Mouse (Mus musculus) brain, embryonic 14.5 days (tissue): ENCODE results near the gene Rasgef1b. TPM values are rescaled to one million over a fixed set of nuclear protein-coding genes. Genes with fewer than 3 reads are reported as not detected.

Experiments
- DNase-seq: peaks from one replicate; pipeline ENCODE4 v3.0.0-alpha.2; 2011; ENCODE audit warnings: low read depth
- CTCF ChIP-seq: fragments of 200-500 bp; IDR thresholded peaks from 2 replicates; pipeline ENCODE4 v1.5.1; 2012; ENCODE audit warnings: inconsistent platforms, mild to moderate bottlenecking, moderate library complexity, borderline replicate concordance; ENCODE audit not compliant: insufficient read depth, insufficient read length; ENCODE audit errors: extremely low read depth
- POLR2A ChIP-seq: fragments of 200-500 bp; IDR thresholded peaks from 2 replicates; pipeline ENCODE4 v1.6.1; 2012; ENCODE audit warnings: mild to moderate bottlenecking, inconsistent platforms, borderline replicate concordance; ENCODE audit not compliant: poor library complexity, insufficient read depth, insufficient read length, severe bottlenecking; ENCODE audit errors: extremely low read depth
- polyA plus RNA-seq: library from polyadenylated mRNA; depleted of rRNA; stranded (reverse); fragments of >200 nt; gene quantifications from 2 replicates; pipeline ENCODE4 v1.2.3, GENCODE M21; 2012

The Rasgef1b gene
- polyA plus RNA-seq, 1 experiment, result 37.4 TPM

- DNase-seq, result no peak
Observed at GRCm38 (mm10) chr5:99423271-99423670, 305.6 kb downstream of the Rasgef1b start.

GRCm38 (mm10) chr5:99422856-99423255, 306.0 kb downstream of the Rasgef1b start:
- no peak for TF ChIP-seq CTCF
- TF ChIP-seq POLR2A, result no peak
- no peak for DNase-seq

More at GRCm38 (mm10) chr5:99423271-99423670, 305.6 kb downstream of the Rasgef1b start:
- TF ChIP-seq CTCF (no peak), POLR2A (no peak)

- no peak for TF ChIP-seq POLR2A
- no peak for TF ChIP-seq CTCF
- DNase-seq, result no peak
Observed at GRCm38 (mm10) chr5:99422092-99422491, 306.8 kb downstream of the Rasgef1b start.

GRCm38 (mm10) chr5:99419872-99420271, 309.0 kb downstream of the Rasgef1b start:
- TF ChIP-seq POLR2A (no peak), CTCF (no peak)
- DNase-seq, result no peak

GRCm38 (mm10) chr5:99416902-99417301, 312.0 kb downstream of the Rasgef1b start:
- no peak for DNase-seq
- no peak for TF ChIP-seq CTCF
- no peak for TF ChIP-seq POLR2A

GRCm38 (mm10) chr5:99415676-99416075, 313.2 kb downstream of the Rasgef1b start:
- TF ChIP-seq CTCF (no peak), POLR2A (no peak)
- no peak for DNase-seq

- no peak for DNase-seq
- TF ChIP-seq POLR2A (no peak), CTCF (no peak)
Observed at GRCm38 (mm10) chr5:99415049-99415448, 313.8 kb downstream of the Rasgef1b start.

- TF ChIP-seq POLR2A (no peak), CTCF (no peak)
Observed at GRCm38 (mm10) chr5:99414293-99414692, 314.6 kb downstream of the Rasgef1b start.

GRCm38 (mm10) chr5:99413851-99414250, 315.0 kb downstream of the Rasgef1b start:
- no peak for TF ChIP-seq CTCF
- TF ChIP-seq POLR2A, result no peak
- no peak for DNase-seq

More at GRCm38 (mm10) chr5:99414293-99414692, 314.6 kb downstream of the Rasgef1b start:
- DNase-seq, result no peak

GRCm38 (mm10) chr5:99413391-99413790, 315.5 kb downstream of the Rasgef1b start:
- TF ChIP-seq POLR2A, result no peak
- TF ChIP-seq CTCF, result no peak
- no peak for DNase-seq

GRCm38 (mm10) chr5:99404403-99405170, 324.3 kb downstream of the Rasgef1b start:
- TF ChIP-seq CTCF, result no peak
- no peak for TF ChIP-seq POLR2A
- DNase-seq, result no peak

GRCm38 (mm10) chr5:99403325-99403724, 325.5 kb downstream of the Rasgef1b start:
- no peak for DNase-seq
- no peak for TF ChIP-seq POLR2A
- TF ChIP-seq CTCF, result no peak
